Mouse (Mus musculus) liver, adult 2 months (tissue): Measurements from ENCODE around the gene Garnl3. TPM values are rescaled to one million over a fixed set of nuclear protein-coding genes. Genes with fewer than 3 reads are reported as not detected.

Experiments
- DNase-seq: peaks from one replicate; pipeline ENCODE4 v3.0.0-alpha.2; 2011; ENCODE audit warnings: low read depth, low spot score; ENCODE audit errors: extremely low read depth
- H3K27ac ChIP-seq: fragments of 200-500 bp; replicated peaks from 2 replicates; pipeline ENCODE4 v1.5.1; 2012; ENCODE audit warnings: low read depth, mild to moderate bottlenecking, control low read depth, inconsistent platforms, low read length; ENCODE audit not compliant: insufficient read depth
- H3K27me3 ChIP-seq: fragments of 200-500 bp; 2 replicates; pipeline ENCODE4 v1.6.1; 2012; ENCODE audit warnings: mild to moderate bottlenecking, moderate library complexity, low read length, inconsistent platforms; ENCODE audit not compliant: control insufficient read depth, insufficient read depth
- H3K36me3 ChIP-seq: fragments of 200-500 bp; 2 replicates; pipeline ENCODE4 v1.6.1; 2012; ENCODE audit warnings: low read length, inconsistent platforms; ENCODE audit not compliant: control insufficient read depth, insufficient read depth
- H3K4me1 ChIP-seq: fragments of 200-500 bp; 2 replicates; pipeline ENCODE4 v1.6.1; 2011; ENCODE audit warnings: low read length; ENCODE audit not compliant: control insufficient read depth, insufficient read depth
- H3K4me3 ChIP-seq: fragments of 200-500 bp; 2 replicates; pipeline ENCODE4 v1.5.1; 2011; ENCODE audit warnings: low read depth, mild to moderate bottlenecking, control low read depth, low read length, moderate library complexity; ENCODE audit not compliant: insufficient read depth
- H3K79me2 ChIP-seq: fragments of 200-500 bp; 2 replicates; pipeline ENCODE4 v1.6.1; 2012; ENCODE audit warnings: inconsistent platforms, mild to moderate bottlenecking, low read length, moderate library complexity; ENCODE audit not compliant: control insufficient read depth, insufficient read depth
- H3K9ac ChIP-seq: fragments of 200-500 bp; 2 replicates; pipeline ENCODE4 v1.6.1; 2012; ENCODE audit warnings: low read depth, mild to moderate bottlenecking, control low read depth, inconsistent platforms, low read length
- CTCF ChIP-seq: fragments of 200-500 bp; IDR thresholded peaks from 2 replicates; pipeline ENCODE4 v1.5.1; 2011; ENCODE audit warnings: low read depth, low read length, control low read depth
- POLR2A ChIP-seq: fragments of 200-500 bp; IDR thresholded peaks from 2 replicates; pipeline ENCODE4 v1.6.1; 2011; ENCODE audit warnings: low read length, control low read depth; ENCODE audit not compliant: insufficient read depth; ENCODE audit errors: extremely low read depth
- WGBS: fragments of 180-500 bp; shearing (Covaris S2); methylation state at CpG from one replicate; pipeline ENCODE4 v1.1.7; 2018; 5-methylcytosine and 5-hydroxymethylcytosine counted together
- polyA plus RNA-seq: library from polyadenylated mRNA; depleted of rRNA; stranded (reverse); fragments of >200 nt; gene quantifications from 2 replicates; pipeline ENCODE4 v1.2.3, GENCODE M21; 2012
- total RNA-seq: library from RNA; depleted of rRNA; stranded (reverse); fragments of >200 nt; gene quantifications from 2 replicates; pipeline ENCODE4 v1.2.3, GENCODE M21; 2014

Gene Garnl3
- total and polyA plus RNA-seq, 2 experiments, result 0.11 to 0.28 TPM

DNA sequence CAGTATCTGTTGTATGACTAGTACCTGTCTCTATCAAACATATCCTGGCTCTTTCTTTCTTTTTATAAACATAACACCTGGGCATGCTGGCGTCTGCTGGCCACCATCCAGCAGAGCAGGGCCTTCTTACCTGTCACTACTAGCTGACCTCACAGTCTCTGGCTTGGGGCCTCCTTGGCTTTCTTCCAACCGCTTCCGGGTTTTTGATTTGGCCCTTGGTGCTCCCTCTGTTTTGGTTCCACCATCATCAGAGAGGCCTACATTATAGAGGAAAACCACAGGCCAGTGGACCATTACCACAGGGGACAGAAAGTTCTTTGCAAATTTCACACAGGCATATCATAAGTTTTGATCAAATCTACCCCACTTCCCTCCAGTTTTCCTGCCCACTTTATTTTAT is 142.1 kb downstream of the Garnl3 start:
- 51% methylated on average over 3 of the region's 3 CpGs for WGBS
- Histone ChIP-seq H3K9ac (no peak overlapping the region), H3K27ac (no peak overlapping the region), H3K79me2 (no peaks in the 10 kb centered on the region), H3K4me1 (no peaks in the 10 kb centered on the region), H3K27me3 (no peaks in the 10 kb centered on the region), H3K4me3 (no peak overlapping the region), H3K36me3 (no peaks in the 10 kb centered on the region)
- no peak for DNase-seq
- no peak for TF ChIP-seq POLR2A
- no peak for TF ChIP-seq CTCF

DNA sequence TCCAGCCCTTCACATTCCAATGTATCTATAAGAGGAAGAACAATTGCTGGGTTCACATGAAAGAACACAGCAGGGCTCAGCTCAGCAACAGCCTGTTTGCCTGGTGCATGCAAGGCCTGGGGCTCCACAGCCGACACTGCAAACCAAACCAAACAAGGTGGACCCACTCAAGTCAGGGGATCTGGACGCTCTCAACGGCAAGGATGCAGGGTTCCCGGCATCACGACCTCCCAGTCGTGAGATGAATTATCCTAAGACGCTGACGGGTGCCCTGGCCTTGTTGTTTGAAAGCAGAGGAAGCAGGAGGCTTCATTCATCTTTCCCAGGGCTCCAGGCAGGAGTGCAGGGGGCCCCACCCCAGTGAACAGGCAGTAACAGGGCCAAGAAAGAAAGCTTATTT is 145.6 kb downstream of the Garnl3 start:
- H3K27ac ChIP-seq, result no peak overlapping the region

DNA sequence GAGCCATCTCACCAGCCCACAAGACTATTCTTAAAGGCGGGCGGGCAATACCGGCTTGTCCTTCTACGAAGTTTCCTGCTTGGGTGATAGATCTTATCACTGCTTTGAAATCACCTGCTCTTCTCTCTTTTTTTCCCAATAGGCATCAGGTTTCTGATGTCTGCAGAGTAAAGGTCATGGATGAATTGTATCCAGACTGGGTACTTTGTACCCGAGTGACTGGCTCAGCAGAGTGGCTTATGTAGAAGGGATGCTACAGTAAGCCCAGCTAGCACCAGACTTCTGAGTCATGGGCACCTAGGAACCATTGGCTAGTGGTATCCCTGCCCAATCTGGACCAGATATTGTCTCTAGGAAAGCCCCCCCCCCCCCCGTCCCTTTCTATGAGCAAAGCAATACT is 147.8 kb downstream of the Garnl3 start:
- DNase-seq, result peak; percentile 51
- H3K27me3 ChIP-seq, result no peaks in the 10 kb centered on the region
- H3K79me2 ChIP-seq, result no peaks in the 10 kb centered on the region
- peaks cover 12% of the 10 kb centered on the region for H3K4me1 ChIP-seq
- no peak overlapping the region for H3K4me3 ChIP-seq
- WGBS, result 15% methylated on average over 6 of the region's 6 CpGs
- no peak overlapping the region for H3K27ac ChIP-seq
- no peaks in the 10 kb centered on the region for H3K36me3 ChIP-seq
- no peak for TF ChIP-seq CTCF
- no peak for TF ChIP-seq POLR2A
- H3K9ac ChIP-seq, result no peak overlapping the region

More for the DNA sequence above, 145.6 kb downstream of the Garnl3 start:
- H3K9ac ChIP-seq, result no peak overlapping the region
- H3K79me2 ChIP-seq, result no peaks in the 10 kb centered on the region
- no peaks in the 10 kb centered on the region for H3K27me3 ChIP-seq
- DNase-seq, result no peak
- no peaks in the 10 kb centered on the region for H3K36me3 ChIP-seq
- no peak overlapping the region for H3K4me3 ChIP-seq
- peaks cover 12% of the 10 kb centered on the region for H3K4me1 ChIP-seq
- TF ChIP-seq CTCF, result no peak
- TF ChIP-seq POLR2A, result no peak
- WGBS, result 80% methylated on average over 8 of the region's 8 CpGs

DNA sequence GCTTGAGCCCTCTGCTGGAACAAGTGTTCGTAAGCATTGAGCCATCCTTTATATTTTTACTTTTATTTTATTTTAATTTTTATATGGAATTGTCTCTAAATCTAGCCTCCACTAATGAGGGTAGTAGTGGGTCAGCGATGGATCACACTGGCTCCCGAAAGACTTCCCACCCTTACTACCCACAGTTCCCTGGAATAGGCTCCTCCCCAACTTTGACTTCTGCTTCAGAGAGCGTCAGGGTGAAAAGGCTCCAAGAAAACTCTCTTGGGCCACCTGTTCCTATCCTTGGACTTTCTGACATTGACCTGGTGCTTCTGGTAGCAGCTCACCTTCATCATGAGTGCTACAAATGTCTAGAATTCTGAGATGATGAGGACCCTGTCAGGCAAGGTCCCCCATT is 148.8 kb downstream of the Garnl3 start:
- Histone ChIP-seq H3K4me3 (peak overlapping the region; percentile 41; the same call in 1 of the 2 replicates), H3K79me2 (no peaks in the 10 kb centered on the region), H3K4me1 (peaks cover 12% of the 10 kb centered on the region), H3K36me3 (no peaks in the 10 kb centered on the region), H3K27ac (no peak overlapping the region), H3K9ac (peak overlapping the region; percentile 12; the same call in 1 of the 2 replicates), H3K27me3 (no peaks in the 10 kb centered on the region)
- DNase-seq, result peak; percentile 12
- TF ChIP-seq POLR2A, result no peak
- TF ChIP-seq CTCF, result no peak
- WGBS, result 6% methylated on average over 4 of the region's 4 CpGs

DNA sequence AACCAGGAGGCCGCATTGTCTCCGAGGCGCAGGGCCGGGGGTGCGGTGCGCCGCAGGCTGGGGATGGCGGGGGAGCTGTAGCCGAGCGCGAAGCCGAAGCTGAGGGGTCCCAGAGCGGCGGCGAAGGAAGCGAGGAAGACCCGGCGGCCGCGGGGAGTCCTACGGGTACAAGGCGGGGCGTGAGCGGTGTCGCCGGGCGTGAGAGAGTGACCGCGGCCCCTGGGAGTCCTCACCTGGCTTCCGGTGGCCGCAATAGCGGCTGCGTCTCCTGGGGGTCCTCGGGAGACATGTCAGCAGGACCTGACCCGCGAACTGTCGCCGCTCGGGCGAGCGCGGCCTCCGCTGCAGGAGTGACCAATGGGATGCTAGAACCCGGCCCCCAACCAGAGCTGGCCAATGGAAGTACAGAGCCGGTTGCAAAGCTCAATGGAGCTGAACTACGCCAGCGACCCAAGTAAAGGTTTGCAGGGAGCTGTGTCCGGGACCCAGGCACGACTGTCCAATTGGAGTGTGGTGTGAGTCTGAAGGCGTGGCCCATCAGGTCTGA is 149.7 kb downstream of the Garnl3 start, which contains the start of gene Slc2a8:
Gene Slc2a8, minus strand, starts transcription at position 359 of the 547 bp plus-strand sequence.
- TF ChIP-seq POLR2A (peak; percentile 78), CTCF (no peak)
- H3K27ac ChIP-seq, result no peak within 1 kb of the TSS
- under 1% methylated on average over 46 of the region's 50 CpGs for WGBS

DNA sequence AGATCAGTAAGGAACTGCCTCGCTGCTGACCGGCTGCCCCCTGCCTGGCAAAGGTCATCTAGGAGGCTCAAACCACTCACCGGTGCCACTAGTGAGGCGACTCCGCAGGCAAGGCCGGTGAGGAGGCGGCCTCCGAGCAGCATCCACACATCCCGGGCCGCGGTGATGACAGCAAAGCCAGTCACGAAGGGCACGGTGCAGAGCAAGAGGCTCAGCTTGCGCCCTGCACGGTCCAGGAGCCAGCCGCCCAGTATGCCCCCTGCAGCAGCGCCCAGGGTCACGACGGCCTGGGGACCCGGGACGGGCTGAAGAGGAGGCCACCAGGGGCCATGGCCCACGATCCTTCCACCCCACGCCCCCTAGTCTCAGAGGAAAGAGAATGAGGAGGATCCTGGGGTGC is 150.2 kb downstream of the Garnl3 start:
- 2% methylated on average over 23 of the region's 23 CpGs for WGBS
- H3K4me3 ChIP-seq, result peak overlapping the region; percentile 80
- peaks cover 12% of the 10 kb centered on the region for H3K4me1 ChIP-seq
- no peaks in the 10 kb centered on the region for H3K27me3 ChIP-seq
- no peak overlapping the region for H3K27ac ChIP-seq
- TF ChIP-seq POLR2A (no peak), CTCF (no peak)
- peak overlapping the region; percentile 82 for H3K9ac ChIP-seq
- no peak for DNase-seq
- H3K79me2 ChIP-seq, result no peaks in the 10 kb centered on the region
- no peaks in the 10 kb centered on the region for H3K36me3 ChIP-seq

More for the DNA sequence above, 149.7 kb downstream of the Garnl3 start, which contains the start of gene Slc2a8:
- Histone ChIP-seq H3K36me3 (no peaks in the 10 kb centered on the region), H3K4me1 (peaks cover 12% of the 10 kb centered on the region), H3K79me2 (no peaks in the 10 kb centered on the region), H3K4me3 (peak within 1 kb of the TSS; percentile 80), H3K27me3 (no peaks in the 10 kb centered on the region), H3K9ac (peak within 1 kb of the TSS; percentile 82)
- peak; percentile 90 for DNase-seq
